Mouse (Mus musculus) ES-E14 (cell line): ENCODE results near the gene Cspg4. TPM values are rescaled to one million over a fixed set of nuclear protein-coding genes. Genes with fewer than 3 reads are reported as not detected.

ENCODE experiments used
- DNase-seq: peaks from one replicate; pipeline ENCODE4 v3.0.0-alpha.2; 2013; ENCODE audit warnings: low read depth, low spot score
- H3K27ac ChIP-seq: 2 replicates; pipeline ENCODE4 v1.5.1; 2012; ENCODE audit warnings: low read depth, mild to moderate bottlenecking, low read length, moderate library complexity, mixed read lengths; ENCODE audit not compliant: poor library complexity, insufficient read depth, severe bottlenecking
- H3K36me3 ChIP-seq: 2 replicates; pipeline ENCODE4 v1.6.1; 2012; ENCODE audit warnings: mild to moderate bottlenecking, low read length, moderate library complexity, mixed read lengths; ENCODE audit not compliant: control insufficient read depth, poor library complexity, insufficient read depth, severe bottlenecking
- H3K4me1 ChIP-seq, 2 experiments: fragments of 150-350 bp in 1 of 2; sonication (generic) in 1 of 2; 2 replicates each; pipeline ENCODE4 v1.6.1; 2012; ENCODE audit warnings: low read length in 2 of 2, mild to moderate bottlenecking in 1 of 2, mixed read lengths in 1 of 2; ENCODE audit not compliant: control insufficient read depth in 2 of 2, insufficient read depth in 2 of 2, poor library complexity in 1 of 2
- H3K4me3 ChIP-seq, 2 experiments: fragments of 150-350 bp in 1 of 2; sonication (generic) in 1 of 2; 2 replicates each; pipeline ENCODE4 v1.5.1; 2012; ENCODE audit warnings: low read length in 2 of 2, low read depth in 1 of 2, mild to moderate bottlenecking in 1 of 2, mixed read lengths in 1 of 2; ENCODE audit not compliant: insufficient read depth in 1 of 2, poor library complexity in 1 of 2, severe bottlenecking in 1 of 2
- H3K9ac ChIP-seq: 2 replicates; pipeline ENCODE4 v1.6.1; 2012; ENCODE audit warnings: low read depth, mild to moderate bottlenecking, low read length, mixed read lengths; ENCODE audit not compliant: poor library complexity, insufficient read depth, severe bottlenecking
- H3K9me3 ChIP-seq: fragments of 150-350 bp; sonication (generic); 2 replicates; pipeline ENCODE4 v1.6.1; 2012; ENCODE audit warnings: low read depth, mild to moderate bottlenecking, low read length; ENCODE audit not compliant: control insufficient read depth, insufficient read depth
- CHD2 ChIP-seq: IDR thresholded peaks from 2 replicates; pipeline ENCODE4 v1.6.1; 2014; ENCODE audit warnings: mild to moderate bottlenecking, low read depth, low read length, inconsistent platforms
- HCFC1 ChIP-seq: IDR thresholded peaks from 2 replicates; pipeline ENCODE4 v1.6.1; 2012; ENCODE audit warnings: low read length, inconsistent platforms, borderline replicate concordance; ENCODE audit not compliant: insufficient read depth
- MAFK ChIP-seq: IDR thresholded peaks from 2 replicates; pipeline ENCODE4 v1.6.1; 2014; ENCODE audit warnings: mild to moderate bottlenecking, low read depth, low read length, inconsistent platforms; ENCODE audit not compliant: insufficient read depth
- ZC3H11A ChIP-seq: IDR thresholded peaks from 2 replicates; pipeline ENCODE4 v1.6.1; 2012; ENCODE audit warnings: low read depth, mild to moderate bottlenecking, inconsistent platforms, low read length, borderline replicate concordance
- ZNF384 ChIP-seq: IDR thresholded peaks from 2 replicates; pipeline ENCODE4 v1.6.1; 2012; ENCODE audit warnings: low read depth, low read length, inconsistent platforms
- in situ Hi-C, 2 experiments: fragments of 600-800 bp; cut with MboI; formaldehyde crosslinking; loops; one replicate each; pipeline ENCODE4 v1.15.1; 2025; ENCODE audit warnings: low sequenced_read_pairs in 2 of 2, inconsistent platforms in 1 of 2; ENCODE audit not compliant: unreplicated experiment in 2 of 2
- total RNA-seq: library from RNA; depleted of rRNA; stranded (reverse); fragments of 300-350 nt; gene quantifications from 2 replicates; pipeline ENCODE4 v1.2.3, GENCODE M21; 2012

Cspg4 gene
- total RNA-seq, 1 experiment = 1.3 TPM

DNA sequence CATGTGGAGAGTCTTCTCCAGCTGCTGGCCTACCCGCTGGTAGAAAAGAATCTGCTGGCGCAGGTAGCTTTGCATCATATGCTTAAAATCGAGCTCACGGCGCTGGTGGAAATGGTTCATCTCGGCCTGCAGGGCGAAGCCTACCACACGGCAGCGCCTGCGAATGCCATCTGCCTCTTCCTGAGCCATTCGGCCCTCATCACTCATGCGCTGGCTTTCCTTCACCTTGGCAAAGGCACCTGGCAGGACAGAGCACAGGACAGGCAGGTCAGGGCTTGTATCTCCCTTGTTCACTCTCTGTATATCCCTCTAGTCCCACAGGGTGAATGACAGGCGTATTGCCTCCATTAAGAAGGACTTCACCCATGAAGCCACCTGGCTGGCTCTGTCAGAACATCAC, 53.6 kb downstream of the Cspg4 start:
- Histone ChIP-seq H3K36me3 (no peaks in the 10 kb centered on the region), H3K9ac (no peak overlapping the region), H3K27ac (no peak overlapping the region), H3K4me3 (no peak overlapping the region), H3K4me1 (peaks cover 3 to 20% of the 10 kb centered on the region in 2 experiments; a peak in 1 of 4 replicates), H3K9me3 (no peaks in the 10 kb centered on the region)
- TF ChIP-seq HCFC1 = no peak
- in situ Hi-C loops = no loop called here
- DNase-seq = no peak

DNA sequence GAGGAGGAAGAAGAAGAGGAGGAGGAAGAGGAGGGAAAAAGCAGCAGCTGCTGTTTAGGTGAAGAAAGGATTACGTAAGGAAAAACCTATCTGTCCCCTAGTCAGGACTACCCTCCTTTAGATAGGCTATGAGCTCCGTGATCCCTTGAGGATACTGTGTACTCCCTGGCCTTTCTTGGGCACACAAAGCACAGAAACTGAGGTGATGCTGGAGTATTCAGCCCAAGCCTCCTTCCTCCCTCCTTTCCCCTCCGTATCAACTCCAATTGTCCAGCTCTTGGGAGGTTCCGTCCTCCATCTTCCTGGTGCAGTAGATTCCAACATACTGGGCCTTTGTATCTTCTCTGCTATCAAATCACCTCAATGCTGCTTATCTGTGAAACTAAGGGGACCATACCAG, 57.9 kb downstream of the Cspg4 start:
- TF ChIP-seq ZC3H11A = no peak
- no peak for TF ChIP-seq HCFC1
- no peak for TF ChIP-seq CHD2
- no peak for TF ChIP-seq MAFK
- no peak for TF ChIP-seq ZNF384
- in situ Hi-C loops = no loop called here
- no peak for DNase-seq
- Histone ChIP-seq H3K4me1 (peaks cover 1 to 12% of the 10 kb centered on the region in 2 experiments; a peak in 1 of 4 replicates), H3K36me3 (no peaks in the 10 kb centered on the region), H3K9me3 (no peaks in the 10 kb centered on the region), H3K9ac (no peak overlapping the region), H3K4me3 (no peak overlapping the region), H3K27ac (no peak overlapping the region)

DNA sequence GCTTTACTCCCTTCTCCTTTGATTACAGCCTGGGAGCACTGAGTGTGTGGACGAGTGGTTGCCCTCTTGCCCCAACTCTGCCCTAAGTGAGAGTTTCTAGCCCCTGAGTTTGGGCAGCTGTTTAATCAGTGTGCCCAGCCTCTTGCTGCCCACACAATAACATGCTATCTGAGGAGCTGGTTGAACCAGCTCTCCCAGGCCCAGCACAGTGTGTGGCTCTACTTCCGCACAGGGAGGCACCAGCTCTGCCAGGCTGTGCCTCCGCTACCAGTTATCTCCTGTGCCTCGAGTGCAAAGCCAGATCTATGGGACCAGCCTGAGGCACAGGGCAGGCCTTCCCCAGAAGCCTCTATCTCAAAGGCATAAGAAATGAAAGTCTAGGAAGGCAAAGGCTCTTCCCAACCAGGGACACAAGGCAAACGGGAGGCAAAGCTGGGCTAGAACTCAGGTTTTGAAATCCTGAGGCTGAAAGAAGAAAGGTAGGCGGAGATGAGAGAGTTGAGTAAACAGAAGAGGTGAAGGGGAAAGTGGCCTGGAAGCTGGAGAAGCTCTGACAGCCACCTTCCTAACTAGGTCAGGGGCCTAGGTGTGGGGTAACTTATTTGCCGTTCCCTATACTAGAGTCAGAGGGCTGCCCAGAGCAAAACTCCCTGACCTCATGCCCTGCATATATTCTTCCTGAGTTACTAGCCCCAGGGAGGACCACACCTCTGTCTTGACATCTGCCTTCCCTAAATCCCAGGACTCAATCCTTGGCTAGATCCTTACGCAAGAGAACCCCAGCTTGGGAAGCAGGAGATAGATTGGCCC, 59.2 kb downstream of the Cspg4 start:
- TF ChIP-seq CHD2 = no peak
- TF ChIP-seq MAFK = no peak
- no peak for TF ChIP-seq HCFC1
- no peak for TF ChIP-seq ZNF384
- TF ChIP-seq ZC3H11A = no peak
- Histone ChIP-seq H3K36me3 (no peaks in the 10 kb centered on the region), H3K9ac (no peak overlapping the region), H3K4me3 (no peak overlapping the region), H3K4me1 (peaks cover 3 to 9% of the 10 kb centered on the region in 2 experiments; a peak in 2 of 4 replicates), H3K9me3 (no peaks in the 10 kb centered on the region), H3K27ac (no peak overlapping the region)
- in situ Hi-C loops = no loop called here
- no peak for DNase-seq

DNA sequence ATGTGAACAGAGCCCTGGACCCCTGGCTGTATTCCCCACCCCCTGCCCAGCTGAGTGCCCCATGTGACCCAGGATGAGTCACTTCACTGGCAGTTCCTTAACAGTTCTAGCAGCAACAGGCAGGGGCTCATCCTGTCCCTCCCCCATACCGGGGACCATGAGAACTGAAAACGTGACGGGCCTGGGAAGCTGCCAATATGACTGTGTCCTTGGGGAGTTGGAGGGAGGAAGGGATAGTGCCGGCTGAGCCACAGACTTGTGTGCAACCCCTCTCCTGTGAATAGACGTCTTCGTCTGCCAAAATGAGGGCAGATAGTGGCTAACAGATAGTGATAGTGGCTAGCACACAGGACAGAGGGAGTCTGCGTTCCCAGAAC, 59.8 kb downstream of the Cspg4 start:
- no peak for DNase-seq
- TF ChIP-seq CHD2 = no peak
- TF ChIP-seq ZC3H11A = no peak
- TF ChIP-seq ZNF384 = no peak
- no peak for TF ChIP-seq MAFK
- no peak for TF ChIP-seq HCFC1
- no peak overlapping the region for H3K9ac ChIP-seq
- H3K9me3 ChIP-seq = no peaks in the 10 kb centered on the region
- no peak overlapping the region for H3K4me3 ChIP-seq
- no peaks in the 10 kb centered on the region for H3K36me3 ChIP-seq
- peaks cover 3 to 9% of the 10 kb centered on the region in 2 experiments; a peak in 2 of 4 replicates for H3K4me1 ChIP-seq
- in situ Hi-C loops = no loop called here
- H3K27ac ChIP-seq = no peak overlapping the region

DNA sequence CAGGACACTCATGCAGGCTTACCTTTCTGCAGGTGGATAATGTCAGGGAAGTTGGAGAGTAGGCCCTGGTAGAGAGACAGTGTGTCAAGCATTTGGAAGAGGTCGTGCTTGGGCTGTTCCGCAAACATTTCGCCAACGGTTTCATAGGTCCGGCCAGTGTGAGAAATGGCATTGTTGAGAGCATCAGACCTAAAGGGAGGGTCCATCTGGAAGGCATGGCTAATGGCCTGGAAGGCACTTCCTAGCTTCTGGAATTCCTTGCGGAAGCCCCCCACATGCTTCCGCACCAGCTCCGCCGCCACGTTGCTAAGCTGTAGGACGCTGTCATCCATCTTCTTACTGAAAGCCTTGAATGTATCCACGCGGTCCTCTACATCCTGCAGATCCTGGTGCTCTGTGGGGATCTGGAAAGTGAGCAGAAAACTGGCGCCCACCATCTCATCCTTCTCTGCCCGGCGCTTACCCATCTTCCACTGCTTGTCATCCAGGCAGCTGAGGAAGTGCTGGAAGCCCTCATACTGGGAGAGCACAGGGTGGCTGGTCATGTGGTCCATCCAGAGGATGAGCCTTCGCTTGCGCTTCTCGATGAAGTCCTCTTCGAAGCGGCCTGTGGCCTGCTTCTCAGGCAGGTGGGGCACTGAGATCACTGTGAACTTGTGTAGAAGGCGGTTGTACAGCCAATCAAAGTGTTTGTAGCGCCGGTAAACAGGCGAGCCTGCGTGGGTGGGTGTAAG, 60.6 kb downstream of the Cspg4 start:
- Histone ChIP-seq H3K9ac (no peak overlapping the region), H3K27ac (no peak overlapping the region), H3K36me3 (no peaks in the 10 kb centered on the region)

More for the DNA sequence above, 60.6 kb downstream of the Cspg4 start:
- TF ChIP-seq ZC3H11A = no peak
- TF ChIP-seq ZNF384 = no peak
- no peak for TF ChIP-seq HCFC1
- no peak for TF ChIP-seq MAFK
- TF ChIP-seq CHD2 = no peak
- no peak for DNase-seq
- no peak overlapping the region for H3K4me3 ChIP-seq
- in situ Hi-C loops = no loop called here
- H3K4me1 ChIP-seq = peaks cover 3 to 9% of the 10 kb centered on the region in 2 experiments; a peak in 2 of 4 replicates
- H3K9me3 ChIP-seq = no peaks in the 10 kb centered on the region
